Comparison of ENCODE assay signal across 8 mouse cellular contexts in genomic region chr1:55236487-55236886, GRCm38 (mm10). TPM values are rescaled to one million over a fixed set of nuclear protein-coding genes. Genes with fewer than 3 reads are reported as not detected.
DNase-seq lines count a peak whose midpoint lies in the region; ATAC-seq and TF ChIP-seq lines count a peak whose summit lies in the region.

No protein-coding gene starts in this region.

- H3K27me3 ChIP-seq in kidney, postnatal 0 days (ENCODE audit: insufficient read depth, low read length) = no peaks in the 10 kb centered on the region
- H3K27me3 ChIP-seq in embryonic facial prominence, embryonic 13.5 days = no peaks in the 10 kb centered on the region
- no peaks in the 10 kb centered on the region for H3K27me3 ChIP-seq in intestine, embryonic 15.5 days (replicated peaks)
- no peaks in the 10 kb centered on the region for H3K27me3 ChIP-seq in midbrain, postnatal 0 days (ENCODE audit: insufficient read depth, low read length)

- 31% methylated on average over 5 of the region's 5 CpGs for WGBS in kidney, postnatal 0 days
- 36% methylated on average over 5 of the region's 5 CpGs for WGBS in embryonic facial prominence, embryonic 13.5 days
- 22% methylated on average over 5 of the region's 5 CpGs for WGBS in intestine, embryonic 15.5 days
- WGBS in midbrain, postnatal 0 days = 32% methylated on average over 5 of the region's 5 CpGs

- TF ChIP-seq CTCF in kidney, postnatal 0 days (IDR thresholded peaks at IDR 0.05; ENCODE audit: low read depth) = no peak
- TF ChIP-seq CTCF in midbrain, postnatal 0 days (IDR thresholded peaks at IDR 0.05) = no peak

- peaks cover 13% of the 10 kb centered on the region; the same call in 1 of the 2 replicates for H3K4me1 ChIP-seq in kidney, postnatal 0 days (replicated peaks; ENCODE audit: insufficient read depth, low read length)
- H3K4me1 ChIP-seq in embryonic facial prominence, embryonic 13.5 days = peaks cover 28% of the 10 kb centered on the region
- H3K4me1 ChIP-seq in intestine, embryonic 15.5 days (replicated peaks) = peaks cover 11% of the 10 kb centered on the region; the same call in 1 of the 2 replicates
- peaks cover 19% of the 10 kb centered on the region for H3K4me1 ChIP-seq in midbrain, postnatal 0 days (ENCODE audit: insufficient read depth, low read length)

- H3K27ac ChIP-seq in kidney, postnatal 0 days = no peak overlapping the region
- H3K27ac ChIP-seq in embryonic facial prominence, embryonic 13.5 days = no peak overlapping the region
- H3K27ac ChIP-seq in intestine, embryonic 15.5 days = no peak overlapping the region
- no peak overlapping the region for H3K27ac ChIP-seq in midbrain, postnatal 0 days (ENCODE audit: low read depth, low read length)

- no peak for DNase-seq in kidney, postnatal 0 days (ENCODE audit: low spot score)
- no peak for DNase-seq in kidney, adult 8-10 months
- DNase-seq in midbrain, postnatal 0 days (ENCODE audit: low spot score) = no peak
- DNase-seq in cerebellum, adult 9-10 months = no peak
- DNase-seq in gastrocnemius, adult 8-10 months (ENCODE audit: low spot score in 2 of 2) = no peak
- DNase-seq in layer of hippocampus, postnatal 10 days (ENCODE audit: low spot score in 2 of 2) = no peak

- no peaks in the 10 kb centered on the region for H3K36me3 ChIP-seq in kidney, postnatal 0 days (ENCODE audit: insufficient read depth, low read length)
- H3K36me3 ChIP-seq in embryonic facial prominence, embryonic 13.5 days = no peaks in the 10 kb centered on the region
- H3K36me3 ChIP-seq in intestine, embryonic 15.5 days = no peaks in the 10 kb centered on the region
- no peaks in the 10 kb centered on the region for H3K36me3 ChIP-seq in midbrain, postnatal 0 days (ENCODE audit: insufficient read depth, low read length)

- H3K9me3 ChIP-seq in kidney, postnatal 0 days (replicated peaks; ENCODE audit: low read length) = no peaks in the 10 kb centered on the region
- no peaks in the 10 kb centered on the region for H3K9me3 ChIP-seq in embryonic facial prominence, embryonic 13.5 days
- H3K9me3 ChIP-seq in intestine, embryonic 15.5 days = no peaks in the 10 kb centered on the region
- no peaks in the 10 kb centered on the region for H3K9me3 ChIP-seq in midbrain, postnatal 0 days (ENCODE audit: low read length)

- peak overlapping the region; percentile 40; the same call in 1 of the 2 replicates for H3K9ac ChIP-seq in kidney, postnatal 0 days (ENCODE audit: low read depth, low read length)
- H3K9ac ChIP-seq in embryonic facial prominence, embryonic 13.5 days = peak overlapping the region; percentile 84
- H3K9ac ChIP-seq in intestine, embryonic 15.5 days = peak overlapping the region; percentile 26; the same call in 1 of the 2 replicates
- 0 out of 2 replicates have a peak overlapping the region, but pooled peaks have one; percentile 48 for H3K9ac ChIP-seq in midbrain, postnatal 0 days (replicated peaks; ENCODE audit: low read length, poor library complexity, severe bottlenecking)

- ATAC-seq in kidney, postnatal 0 days (replicated peaks; ENCODE audit: low FRiP score, low read depth) = no peak
- ATAC-seq in embryonic facial prominence, embryonic 13.5 days (ENCODE audit: insufficient number of reproducible peaks, insufficient read depth, low FRiP score, low TSS enrichment, low read depth) = no peak
- ATAC-seq in intestine, embryonic 15.5 days = peak; percentile 14; the same call in 1 of the 2 replicates
- no peak for ATAC-seq in midbrain, postnatal 0 days (ENCODE audit: low FRiP score)

- peak overlapping the region; percentile 98 for H3K4me2 ChIP-seq in kidney, postnatal 0 days (ENCODE audit: low read length)
- peak overlapping the region; percentile 91 for H3K4me2 ChIP-seq in embryonic facial prominence, embryonic 13.5 days
- H3K4me2 ChIP-seq in intestine, embryonic 15.5 days (replicated peaks) = peak overlapping the region; percentile 86
- H3K4me2 ChIP-seq in midbrain, postnatal 0 days (ENCODE audit: low read depth, low read length, poor library complexity, severe bottlenecking) = peak overlapping the region; percentile 96

- H3K4me3 ChIP-seq in kidney, postnatal 0 days (replicated peaks; ENCODE audit: low read depth, low read length) = peak overlapping the region; percentile 63
- H3K4me3 ChIP-seq in embryonic facial prominence, embryonic 13.5 days = peak overlapping the region; percentile 82
- H3K4me3 ChIP-seq in intestine, embryonic 15.5 days (replicated peaks) = peak overlapping the region; percentile 78
- peak overlapping the region; percentile 58 for H3K4me3 ChIP-seq in midbrain, postnatal 0 days (ENCODE audit: low read depth, low read length)

RNA-seq across cellular contexts. Expression of gene Mars2, which starts 0.5 kb away (rescaled TPM):
- 1.8 and 2.0 TPM in 2 replicates for polyA plus RNA-seq in kidney, postnatal 0 days (2015; fragmentation: Nextera tagmentation; extraction: Ambion mirVana)
- 2.4 and 2.8 TPM in 2 replicates for polyA plus RNA-seq in embryonic facial prominence, embryonic 13.5 days (2015; fragmentation: Nextera tagmentation; extraction: Ambion mirVana)
- 5.2 and 5.3 TPM in 2 replicates for polyA plus RNA-seq in intestine, embryonic 15.5 days (2015; fragmentation: Nextera tagmentation; extraction: Ambion mirVana)
- 11.6 and 14.4 TPM in 2 replicates for total RNA-seq in midbrain, postnatal 0 days (2014; rRNA removed)
- 2.4 and 2.5 TPM in 2 replicates for polyA plus RNA-seq in midbrain, postnatal 0 days (2015; fragmentation: Nextera tagmentation; extraction: Ambion mirVana)
- total RNA-seq in gastrocnemius, adult 8-10 months (2022) = 1 to 10 TPM; 2.4 to 2.8 (median 2.8) TPM
- 10 to 100 TPM; 12.5 to 13.1 TPM for total RNA-seq in layer of hippocampus, postnatal 10 days (2021)

RNA-seq across cellular contexts. Expression of gene Rftn2, which starts 9.9 kb away (rescaled TPM):
- 7.0 TPM in 2 replicates for polyA plus RNA-seq in kidney, postnatal 0 days (2015; fragmentation: Nextera tagmentation; extraction: Ambion mirVana)
- 30.2 and 32.2 TPM in 2 replicates for polyA plus RNA-seq in embryonic facial prominence, embryonic 13.5 days (2015; fragmentation: Nextera tagmentation; extraction: Ambion mirVana)
- 8.5 and 9.8 TPM in 2 replicates for polyA plus RNA-seq in intestine, embryonic 15.5 days (2015; fragmentation: Nextera tagmentation; extraction: Ambion mirVana)
- 10.4 and 10.9 TPM in 2 replicates for total RNA-seq in midbrain, postnatal 0 days (2014; rRNA removed)
- 11.4 and 12.0 TPM in 2 replicates for polyA plus RNA-seq in midbrain, postnatal 0 days (2015; fragmentation: Nextera tagmentation; extraction: Ambion mirVana)
- 1 to 10 TPM; 2.2 to 4.0 (median 3.5) TPM for total RNA-seq in gastrocnemius, adult 8-10 months (2022)
- 10 to 100 TPM; 25.3 to 26.5 TPM for total RNA-seq in layer of hippocampus, postnatal 10 days (2021)

Comparison
In these comparisons a context has a peak if more than half of its experiments do, and no peak if none do; other contexts are left out.
1. H3K9ac ChIP-seq: peak in every context shown above with its lines; median percentile 84 in embryonic facial prominence, embryonic 13.5 days; 48 in midbrain, postnatal 0 days; 40 in kidney, postnatal 0 days; 26 in intestine, embryonic 15.5 days.